Mouse (Mus musculus): Measurements from ENCODE around the gene Ndufa8. TPM values are rescaled to one million over a fixed set of nuclear protein-coding genes. Genes with fewer than 3 reads are reported as not detected.

Ndufa8 gene
- total and polyA plus RNA-seq, 3 experiments = 186 to 357 TPM; not detected in 1

DNA sequence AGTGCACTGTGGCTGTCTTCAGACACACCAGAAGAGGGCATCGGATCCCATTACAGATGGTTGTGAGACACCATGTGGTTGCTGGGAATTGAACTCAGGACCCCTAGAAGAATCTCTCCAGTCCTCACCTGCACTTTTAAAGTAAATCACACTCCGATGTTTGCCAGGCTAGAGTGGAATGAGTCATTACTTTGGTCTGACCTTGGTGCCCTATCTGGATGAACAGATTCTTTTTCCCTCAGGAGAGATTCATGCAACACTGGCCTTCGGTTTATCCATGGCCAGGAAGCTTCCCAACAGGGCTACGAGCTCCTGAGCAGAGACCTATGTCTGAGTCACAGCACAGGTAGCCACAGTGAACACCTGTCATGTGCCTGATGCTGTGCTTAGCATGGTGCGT is 50.8 kb downstream of the Ndufa8 start:
- H3K9ac ChIP-seq (ENCODE audit: control insufficient read depth, low read depth, low read length, poor library complexity, severe bottlenecking) = no peak overlapping the region
- peaks cover 0 to 1% of the 10 kb centered on the region in 2 experiments; a peak in 2 of 4 replicates for H3K27me3 ChIP-seq (ENCODE audit: control insufficient read depth in 1 of 2, insufficient read depth in 2 of 2, low read length in 2 of 2)
- H3K27ac ChIP-seq (ENCODE audit: control insufficient read depth, low read depth, low read length) = no peak overlapping the region
- H3K4me3 ChIP-seq (ENCODE audit: control insufficient read depth in 1 of 2, insufficient read depth in 1 of 2, low read depth in 2 of 2, low read length in 2 of 2) = no peak overlapping the region
- DNase-seq (ENCODE audit: low read depth, low spot score) = no peak
- peaks cover 0 to 4% of the 10 kb centered on the region in 2 experiments; a peak in 2 of 4 replicates for H3K36me3 ChIP-seq (ENCODE audit: control insufficient read depth in 1 of 2, insufficient read depth in 2 of 2, low read length in 2 of 2)
- no peaks in the 10 kb centered on the region for H3K79me2 ChIP-seq (ENCODE audit: control insufficient read depth, insufficient read depth, low read length, poor library complexity)
- H3K9me3 ChIP-seq (replicated peaks; ENCODE audit: insufficient read depth, low read length) = no peaks in the 10 kb centered on the region
- H3K4me1 ChIP-seq (ENCODE audit: control insufficient read depth in 1 of 2, insufficient read depth in 2 of 2, low read length in 2 of 2) = peaks cover 3 to 11% of the 10 kb centered on the region in 2 experiments; a peak in 3 of 4 replicates
- TF ChIP-seq MAZ (IDR thresholded peaks at IDR 0.05; ENCODE audit: low read depth, low read length) (no peak), ZKSCAN1 (IDR thresholded peaks at IDR 0.05; ENCODE audit: low read depth, low read length) (no peak)

DNA sequence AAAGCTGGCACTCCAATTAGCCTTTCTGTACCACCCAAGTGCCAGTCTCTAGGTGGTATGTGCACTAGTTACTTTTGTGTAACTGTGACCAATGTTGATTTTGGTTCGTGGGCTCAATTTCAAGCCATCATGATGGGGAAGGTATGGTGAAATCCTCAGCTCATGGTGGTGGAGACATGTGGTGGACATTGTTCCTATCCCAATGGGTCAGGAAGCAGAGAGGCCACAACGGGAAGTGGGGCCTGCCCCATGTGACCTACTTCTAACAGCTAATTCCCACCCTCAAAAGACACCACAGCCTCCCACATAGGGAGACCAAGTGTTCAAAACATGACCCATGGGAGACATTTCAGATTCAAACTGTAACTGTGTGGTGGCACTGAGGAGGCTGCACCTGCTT is 52.5 kb downstream of the Ndufa8 start:
- no peak overlapping the region for H3K27ac ChIP-seq (ENCODE audit: control insufficient read depth, low read depth, low read length)
- H3K79me2 ChIP-seq (ENCODE audit: control insufficient read depth, insufficient read depth, low read length, poor library complexity) = no peaks in the 10 kb centered on the region
- peaks cover 5 to 18% of the 10 kb centered on the region in 2 experiments; a peak in 3 of 4 replicates for H3K4me1 ChIP-seq (ENCODE audit: control insufficient read depth in 1 of 2, insufficient read depth in 2 of 2, low read length in 2 of 2)
- no peaks in the 10 kb centered on the region for H3K9me3 ChIP-seq (replicated peaks; ENCODE audit: insufficient read depth, low read length)
- no peak overlapping the region for H3K4me3 ChIP-seq (ENCODE audit: control insufficient read depth in 1 of 2, insufficient read depth in 1 of 2, low read depth in 2 of 2, low read length in 2 of 2)
- no peak for TF ChIP-seq RCOR1 (IDR thresholded peaks at IDR 0.05; ENCODE audit: low read depth, low read length)
- TF ChIP-seq MYC (IDR thresholded peaks at IDR 0.05; ENCODE audit: low read depth, low read length) = no peak
- TF ChIP-seq UBTF (IDR thresholded peaks at IDR 0.05; ENCODE audit: borderline replicate concordance, insufficient read depth, low read depth, low read length) = no peak
- no peak for TF ChIP-seq HCFC1 (IDR thresholded peaks at IDR 0.05; ENCODE audit: low read depth, low read length)
- no peak for TF ChIP-seq CTCF (IDR thresholded peaks at IDR 0.05 in 2 of 3, conservative IDR thresholded peaks at IDR 0.05 in 1 of 3; ENCODE audit: control insufficient read depth in 1 of 3, insufficient read depth in 1 of 3, low read depth in 2 of 3, low read length in 3 of 3, poor library complexity in 1 of 3, severe bottlenecking in 1 of 3)
- no peak for TF ChIP-seq NELFE (IDR thresholded peaks at IDR 0.05; ENCODE audit: low read depth, low read length)
- TF ChIP-seq E2F4 (IDR thresholded peaks at IDR 0.05; ENCODE audit: borderline replicate concordance, low read depth, low read length) = no peak
- TF ChIP-seq TAL1 (IDR thresholded peaks at IDR 0.05; ENCODE audit: low read length) = no peak
- no peak for TF ChIP-seq ZKSCAN1 (IDR thresholded peaks at IDR 0.05; ENCODE audit: low read depth, low read length)
- TF ChIP-seq CHD1 (IDR thresholded peaks at IDR 0.05; ENCODE audit: low read depth, low read length) = no peak
- TF ChIP-seq BHLHE40 (IDR thresholded peaks at IDR 0.05; ENCODE audit: borderline replicate concordance, low read depth, low read length) = no peak
- no peak for TF ChIP-seq EP300 (IDR thresholded peaks at IDR 0.05; ENCODE audit: low read depth in 1 of 2, low read length in 2 of 2)
- no peak for TF ChIP-seq JUND (IDR thresholded peaks at IDR 0.05; ENCODE audit: low read depth, low read length)
- H3K9ac ChIP-seq (ENCODE audit: control insufficient read depth, low read depth, low read length, poor library complexity, severe bottlenecking) = no peak overlapping the region
- no peak for DNase-seq (ENCODE audit: low read depth, low spot score)
- peaks cover 0 to 1% of the 10 kb centered on the region in 2 experiments; a peak in 2 of 4 replicates for H3K27me3 ChIP-seq (ENCODE audit: control insufficient read depth in 1 of 2, insufficient read depth in 2 of 2, low read length in 2 of 2)
- H3K36me3 ChIP-seq (ENCODE audit: control insufficient read depth in 1 of 2, insufficient read depth in 2 of 2, low read length in 2 of 2) = peaks cover 0 to 9% of the 10 kb centered on the region in 2 experiments; a peak in 2 of 4 replicates

GRCm38 (mm10) chr2:35994303-35994702 is 54.9 kb downstream of the Ndufa8 start:
- DNase-seq (ENCODE audit: low read depth, low spot score) = no peak
- no peaks in the 10 kb centered on the region for H3K9me3 ChIP-seq (replicated peaks; ENCODE audit: insufficient read depth, low read length)
- H3K36me3 ChIP-seq (ENCODE audit: control insufficient read depth in 1 of 2, insufficient read depth in 2 of 2, low read length in 2 of 2) = peaks cover 0 to 9% of the 10 kb centered on the region in 2 experiments; a peak in 2 of 4 replicates
- H3K27me3 ChIP-seq (ENCODE audit: control insufficient read depth in 1 of 2, insufficient read depth in 2 of 2, low read length in 2 of 2) = peaks cover 0 to 3% of the 10 kb centered on the region in 2 experiments; a peak in 2 of 4 replicates
- H3K27ac ChIP-seq (ENCODE audit: control insufficient read depth, low read depth, low read length) = no peak overlapping the region
- H3K4me1 ChIP-seq (ENCODE audit: control insufficient read depth in 1 of 2, insufficient read depth in 2 of 2, low read length in 2 of 2) = peaks cover 5 to 18% of the 10 kb centered on the region in 2 experiments; a peak in 3 of 4 replicates
- H3K79me2 ChIP-seq (ENCODE audit: control insufficient read depth, insufficient read depth, low read length, poor library complexity) = no peaks in the 10 kb centered on the region
- no peak overlapping the region for H3K4me3 ChIP-seq (ENCODE audit: control insufficient read depth in 1 of 2, insufficient read depth in 1 of 2, low read depth in 2 of 2, low read length in 2 of 2)
- TF ChIP-seq ZKSCAN1 (IDR thresholded peaks at IDR 0.05; ENCODE audit: low read depth, low read length) (no peak), CTCF (IDR thresholded peaks at IDR 0.05 in 2 of 3, conservative IDR thresholded peaks at IDR 0.05 in 1 of 3; ENCODE audit: control insufficient read depth in 1 of 3, insufficient read depth in 1 of 3, low read depth in 2 of 3, low read length in 3 of 3, poor library complexity in 1 of 3, severe bottlenecking in 1 of 3) (no peak), MYB (IDR thresholded peaks at IDR 0.05; ENCODE audit: low read depth, low read length) (no peak), BHLHE40 (IDR thresholded peaks at IDR 0.05; ENCODE audit: borderline replicate concordance, low read depth, low read length) (no peak), RCOR1 (IDR thresholded peaks at IDR 0.05; ENCODE audit: low read depth, low read length) (no peak), UBTF (IDR thresholded peaks at IDR 0.05; ENCODE audit: borderline replicate concordance, insufficient read depth, low read depth, low read length) (no peak)
- H3K9ac ChIP-seq (ENCODE audit: control insufficient read depth, low read depth, low read length, poor library complexity, severe bottlenecking) = no peak overlapping the region
